Comparison of ENCODE assay signal across 28 mouse cellular contexts in genomic region chr5:127624427-127625213, GRCm38 (mm10). TPM values are rescaled to one million over a fixed set of nuclear protein-coding genes. Genes with fewer than 3 reads are reported as not detected.
DNase-seq lines count a peak whose midpoint lies in the region; ATAC-seq and TF ChIP-seq lines count a peak whose summit lies in the region.
"Had no signal": no experiment of that assay in that cellular context is flagged by ENCODE, and none has a peak within 500 bp of the region (broad histone marks: within the 10 kb centered on the region; RNA-seq: fewer than 3 reads in every experiment).

No protein-coding gene starts in this region.

- TF ChIP-seq EP300 in liver, postnatal 0 days (IDR thresholded peaks at IDR 0.05; ENCODE audit: low read depth) = no peak

- no peak for ATAC-seq in liver, postnatal 0 days
- ATAC-seq in common myeloid progenitor, adult 5-6 weeks (replicated peaks; ENCODE audit: low read depth, poor library complexity, severe bottlenecking) = peak; percentile 79
- ATAC-seq in neutrophil, adult 5-6 weeks (ENCODE audit: extremely low read depth, insufficient number of reproducible peaks, low FRiP score, poor library complexity, severe bottlenecking) = peak; percentile 74
- ATAC-seq: CD4-positive, CD25-positive, alpha-beta regulatory T cell, adult 4 months; forebrain, embryonic 13.5 days; intestine, postnatal 0 days; liver, embryonic 12.5 days; lung, postnatal 0 days had no signal

- 0 out of 2 replicates have a peak, but pooled peaks have one; percentile 16 for TF ChIP-seq CTCF in liver, postnatal 0 days (IDR thresholded peaks at IDR 0.05; ENCODE audit: low read depth)

- DNase-seq in liver, postnatal 0 days = no peak
- DNase-seq in liver (no peak), A20 (ENCODE audit: low read depth, low spot score) (peak; percentile 81)
- DNase-seq in embryo, embryonic 11 days = no peak
- no peak for DNase-seq in embryo, embryonic 9.5 days (ENCODE audit: extremely low spot score)
- DNase-seq: adrenal gland, postnatal 25 days; cerebellum, adult 18-20 months; cerebellum, postnatal 10 days; gastrocnemius, postnatal 14 days; heart, adult 18-20 months; heart, postnatal 4 days; kidney, postnatal 14 days; lung, adult 18-20 months; retina, postnatal 1 day; right cerebral cortex, postnatal 25 days had no signal

- H3K27ac ChIP-seq in liver, postnatal 0 days (ENCODE audit: low read depth) = no peak overlapping the region
- H3K27ac ChIP-seq: forebrain, embryonic 13.5 days; hindbrain, embryonic 13.5 days; limb, embryonic 13.5 days; liver, embryonic 12.5 days; midbrain, embryonic 12.5 days; stomach, embryonic 15.5 days had no signal

- H3K9ac ChIP-seq in liver, postnatal 0 days (replicated peaks) = no peak overlapping the region
- H3K9ac ChIP-seq: forebrain, embryonic 13.5 days; heart, embryonic 12.5 days; hindbrain, embryonic 13.5 days; limb, embryonic 13.5 days; liver, embryonic 12.5 days; midbrain, embryonic 12.5 days; stomach, embryonic 15.5 days had no signal

- no peaks in the 10 kb centered on the region for H3K4me1 ChIP-seq in liver, postnatal 0 days (ENCODE audit: insufficient read depth)
- H3K4me1 ChIP-seq: forebrain, embryonic 13.5 days; heart, embryonic 12.5 days; hindbrain, embryonic 13.5 days; limb, embryonic 13.5 days; midbrain, embryonic 12.5 days; stomach, embryonic 15.5 days had no signal

- 65% methylated on average over 10 of the region's 10 CpGs for WGBS in liver, postnatal 0 days (ENCODE audit: insufficient replicate concordance)

- H3K36me3 ChIP-seq in liver, postnatal 0 days (replicated peaks; ENCODE audit: insufficient read depth, low read length) = no peaks in the 10 kb centered on the region
- H3K36me3 ChIP-seq: heart, embryonic 12.5 days; hindbrain, embryonic 13.5 days; limb, embryonic 13.5 days; liver, embryonic 12.5 days; midbrain, embryonic 12.5 days; stomach, embryonic 15.5 days had no signal

- no peaks in the 10 kb centered on the region for H3K9me3 ChIP-seq in liver, postnatal 0 days (ENCODE audit: low read length)
- H3K9me3 ChIP-seq: forebrain, embryonic 13.5 days; heart, embryonic 12.5 days; hindbrain, embryonic 13.5 days; limb, embryonic 13.5 days; midbrain, embryonic 12.5 days; stomach, embryonic 15.5 days had no signal

- H3K27me3 ChIP-seq in liver, postnatal 0 days (ENCODE audit: insufficient read depth, low read length) = no peaks in the 10 kb centered on the region
- H3K27me3 ChIP-seq: forebrain, embryonic 13.5 days; heart, embryonic 12.5 days; limb, embryonic 13.5 days; stomach, embryonic 15.5 days had no signal

- H3K4me2 ChIP-seq in liver, postnatal 0 days (ENCODE audit: low read depth, low read length) = no peak overlapping the region
- H3K4me2 ChIP-seq: forebrain, embryonic 13.5 days; heart, embryonic 12.5 days; hindbrain, embryonic 13.5 days; limb, embryonic 13.5 days; liver, embryonic 12.5 days; midbrain, embryonic 12.5 days; stomach, embryonic 15.5 days had no signal

- no peak overlapping the region for H3K4me3 ChIP-seq in liver, postnatal 0 days (ENCODE audit: low read depth, low read length)
- H3K4me3 ChIP-seq: forebrain, embryonic 13.5 days; heart, embryonic 12.5 days; hindbrain, embryonic 13.5 days; limb, embryonic 13.5 days; liver, embryonic 12.5 days; midbrain, embryonic 12.5 days; stomach, embryonic 15.5 days had no signal

RNA-seq across cellular contexts. Expression of gene Glt1d1, which starts 7.4 kb away (rescaled TPM):
- polyA plus RNA-seq in liver, postnatal 0 days (2015; fragmentation: Nextera tagmentation; extraction: Ambion mirVana) = 2.6 and 2.9 TPM in 2 replicates
- total RNA-seq in common myeloid progenitor, adult 5-6 weeks (2017) = not detected in 2 replicates
- total RNA-seq in neutrophil, adult 5-6 weeks (2017) = 0.35 and 0.74 TPM in 2 replicates
- total RNA-seq: gastrocnemius, postnatal 14 days; heart, adult 18-20 months; heart, postnatal 4 days had no signal
- polyA plus RNA-seq: CD4-positive, CD25-positive, alpha-beta regulatory T cell, adult 4 months; heart, embryonic 12.5 days; heart, postnatal 0 days had no signal

RNA-seq across cellular contexts. Expression of gene Slc15a4, which starts 8.1 kb away (rescaled TPM):
- polyA plus RNA-seq in liver, postnatal 0 days (2015; fragmentation: Nextera tagmentation; extraction: Ambion mirVana) = 10.4 and 11.3 TPM in 2 replicates
- 15.2 and 32.4 TPM in 2 replicates for total RNA-seq in common myeloid progenitor, adult 5-6 weeks (2017)
- 248 and 273 TPM in 2 replicates for total RNA-seq in neutrophil, adult 5-6 weeks (2017)
